21 mouse cellular contexts compared by ENCODE assay signal in genomic region chr5:112510351-112510750, GRCm38 (mm10).
DNase-seq lines count a peak whose midpoint lies in the region; ATAC-seq and TF ChIP-seq lines count a peak whose summit lies in the region.
"Had no signal": no experiment of that assay in that cellular context is flagged by ENCODE, and none has a peak within 500 bp of the region (broad histone marks: within the 10 kb centered on the region; RNA-seq: fewer than 3 reads in every experiment).

No protein-coding gene starts in this region.

- no peaks in the 10 kb centered on the region for H3K9me3 ChIP-seq in forebrain, postnatal 0 days (ENCODE audit: low read length)
- H3K9me3 ChIP-seq in forebrain, embryonic 11.5 days (ENCODE audit: control insufficient read depth, low read length): peaks cover 5% of the 10 kb centered on the region
- H3K9me3 ChIP-seq: limb, embryonic 15.5 days; liver, embryonic 15.5 days; neural tube, embryonic 13.5 days had no signal

- intact Hi-C loops in left cerebral cortex, adult 2 months (cut with DNase I): no loop called here

- H3K27ac ChIP-seq in forebrain, postnatal 0 days (ENCODE audit: low read depth, low read length): peak overlapping the region; percentile 16; the same call in 1 of the 2 replicates
- H3K27ac ChIP-seq in forebrain, embryonic 11.5 days (ENCODE audit: low read depth, low read length): no peak overlapping the region
- peak overlapping the region; percentile 73 for H3K27ac ChIP-seq in left cerebral cortex, adult 2 months
- H3K27ac ChIP-seq in olfactory bulb, adult 2 months (ENCODE audit: insufficient read depth, low read depth, low read length): peak overlapping the region; percentile 39
- H3K27ac ChIP-seq: heart, adult 2 months; kidney, postnatal 0 days; limb, embryonic 15.5 days; liver, embryonic 15.5 days; neural tube, embryonic 13.5 days had no signal

- H3K9ac ChIP-seq in forebrain, postnatal 0 days: no peak overlapping the region
- no peak overlapping the region for H3K9ac ChIP-seq in forebrain, embryonic 11.5 days (ENCODE audit: low read length)
- H3K9ac ChIP-seq: limb, embryonic 15.5 days; liver, embryonic 15.5 days; neural tube, embryonic 13.5 days had no signal

- H3K27me3 ChIP-seq in forebrain, postnatal 0 days (ENCODE audit: insufficient read depth, low read length): no peaks in the 10 kb centered on the region
- no peaks in the 10 kb centered on the region for H3K27me3 ChIP-seq in forebrain, embryonic 11.5 days (ENCODE audit: control insufficient read depth, insufficient read depth, low read length)
- H3K27me3 ChIP-seq: CH12.LX; liver, embryonic 15.5 days; neural tube, embryonic 13.5 days had no signal

- WGBS in forebrain, postnatal 0 days: 48% methylated on average over 8 of the region's 8 CpGs
- 92% methylated on average over 8 of the region's 8 CpGs for WGBS in forebrain, embryonic 11.5 days
- WGBS in olfactory bulb, adult 2 months: 32% methylated on average over 8 of the region's 8 CpGs

- peaks cover 21% of the 10 kb centered on the region for H3K4me1 ChIP-seq in forebrain, postnatal 0 days (ENCODE audit: insufficient read depth)
- H3K4me1 ChIP-seq in forebrain, embryonic 11.5 days (replicated peaks; ENCODE audit: control insufficient read depth, insufficient read depth, low read length): peaks cover 4% of the 10 kb centered on the region; the same call in 1 of the 2 replicates
- H3K4me1 ChIP-seq in olfactory bulb, adult 2 months (ENCODE audit: control insufficient read depth, insufficient read depth, low read length): peaks cover 26% of the 10 kb centered on the region
- H3K4me1 ChIP-seq: limb, embryonic 15.5 days; liver, embryonic 15.5 days had no signal

- no peak for TF ChIP-seq CTCF in forebrain, postnatal 0 days (IDR thresholded peaks at IDR 0.05; ENCODE audit: low read depth)
- no peak for TF ChIP-seq CTCF in left cerebral cortex, adult 2 months (IDR thresholded peaks at IDR 0.05)
- no peak for TF ChIP-seq CTCF in olfactory bulb, adult 2 months (IDR thresholded peaks at IDR 0.05; ENCODE audit: insufficient read depth, low read depth, low read length)

- peak; percentile 69 for DNase-seq in forebrain, postnatal 0 days
- DNase-seq in forebrain, embryonic 11.5 days (ENCODE audit: low spot score): no peak
- DNase-seq in left cerebral cortex, adult 2 months (ENCODE audit: extremely low spot score in 1 of 2, low spot score in 2 of 2): no peak
- DNase-seq in left cerebral cortex, adult 11 months (ENCODE audit: low spot score): no peak
- DNase-seq in layer of hippocampus, adult 9-10 months (ENCODE audit: low spot score): peak; percentile 56
- DNase-seq in cerebellum, adult 11-12 months: no peak
- DNase-seq: adrenal gland, postnatal 14 days; cerebellum, adult 8-10 months; gastrocnemius, postnatal 25 days; heart, adult 2 months; heart, postnatal 36 days; kidney, adult 11 months; midbrain, embryonic 14.5 days; thymus, postnatal 14 days had no signal

- TF ChIP-seq POLR2A in olfactory bulb, adult 2 months (IDR thresholded peaks at IDR 0.05; ENCODE audit: insufficient read depth, low read depth, low read length): no peak

- H3K36me3 ChIP-seq in forebrain, postnatal 0 days (ENCODE audit: insufficient read depth): no peaks in the 10 kb centered on the region; the same call in 1 of the 2 replicates
- H3K36me3 ChIP-seq in forebrain, embryonic 11.5 days (ENCODE audit: control insufficient read depth, insufficient read depth, low read length): no peaks in the 10 kb centered on the region
- H3K36me3 ChIP-seq: limb, embryonic 15.5 days; liver, embryonic 15.5 days; neural tube, embryonic 13.5 days had no signal

- peak; percentile 49 for ATAC-seq in forebrain, postnatal 0 days
- no peak for ATAC-seq in forebrain, embryonic 11.5 days (replicated peaks; ENCODE audit: low FRiP score)
- ATAC-seq in cerebellum, adult (ENCODE audit: insufficient number of reproducible peaks, low FRiP score, low TSS enrichment): no peak

- H3K4me2 ChIP-seq in forebrain, postnatal 0 days (ENCODE audit: low read depth): no peak overlapping the region
- H3K4me2 ChIP-seq in forebrain, embryonic 11.5 days (ENCODE audit: low read depth, low read length, severe bottlenecking): no peak overlapping the region
- H3K4me2 ChIP-seq: limb, embryonic 15.5 days; liver, embryonic 15.5 days; neural tube, embryonic 13.5 days had no signal

- H3K4me3 ChIP-seq in forebrain, postnatal 0 days (ENCODE audit: low read depth, low read length): no peak overlapping the region
- H3K4me3 ChIP-seq in forebrain, embryonic 11.5 days (ENCODE audit: low read depth, low read length): no peak overlapping the region
- H3K4me3 ChIP-seq in left cerebral cortex, adult 2 months: no peak overlapping the region
- no peak overlapping the region for H3K4me3 ChIP-seq in olfactory bulb, adult 2 months (ENCODE audit: insufficient read depth, low read depth, low read length)
- H3K4me3 ChIP-seq: heart, adult 2 months; limb, embryonic 15.5 days; liver, embryonic 15.5 days; neural tube, embryonic 13.5 days had no signal

Comparison
In these comparisons a context has a peak if more than half of its experiments do, and no peak if none do; other contexts are left out.
1. DNase-seq: peak in forebrain, postnatal 0 days (single experiment) and layer of hippocampus, adult 9-10 months (single experiment); none in forebrain, embryonic 11.5 days (single experiment), left cerebral cortex, adult 2 months (0 of 2), left cerebral cortex, adult 11 months (single experiment) and cerebellum, adult 11-12 months (single experiment).